Mouse (Mus musculus) neural tube, embryonic 10.5 days (tissue): ENCODE data around the gene Wasf1.

Source experiments
- DNase-seq: peaks from one replicate; pipeline ENCODE4 v3.0.0-alpha.2; 2017; ENCODE audit warnings: low spot score; ENCODE audit errors: extremely low spot score

Gene Wasf1

GRCm38 (mm10) chr10:40882831-40883643, at the start of gene Wasf1, which contains the start of gene Cdc40:
TSS of gene Wasf1 (plus strand) at chr10:40883475.
TSS of gene Cdc40 (minus strand) at chr10:40883311.
- DNase-seq, result peak; percentile 96

DNA sequence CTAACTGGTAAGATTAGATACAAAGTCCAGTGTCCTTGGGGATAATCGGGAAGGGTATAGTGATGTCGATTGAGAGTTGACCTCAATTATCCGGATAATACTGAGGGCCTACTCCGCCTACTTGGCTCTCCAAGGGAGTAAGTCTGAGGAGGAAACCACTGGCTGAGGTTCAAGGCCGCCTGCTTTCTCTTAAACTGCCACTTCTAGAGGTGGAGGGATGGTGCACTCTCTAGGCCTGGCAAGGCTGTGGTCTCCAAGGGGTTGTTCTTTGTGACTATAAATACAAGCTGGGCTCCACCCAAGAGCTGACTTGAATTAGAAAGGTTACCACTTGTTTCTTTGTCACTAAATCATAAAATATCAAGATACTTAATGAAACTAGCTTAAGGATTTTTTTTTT, 43.2 kb upstream of the Wasf1 start:
- DNase-seq, result no peak

GRCm38 (mm10) chr10:40843841-40844240, 39.4 kb upstream of the Wasf1 start:
- no peak for DNase-seq

- no peak for DNase-seq
Observed at GRCm38 (mm10) chr10:40844546-40844945, 38.7 kb upstream of the Wasf1 start.

- DNase-seq, result no peak
Observed at GRCm38 (mm10) chr10:40845626-40846025, 37.6 kb upstream of the Wasf1 start.

DNA sequence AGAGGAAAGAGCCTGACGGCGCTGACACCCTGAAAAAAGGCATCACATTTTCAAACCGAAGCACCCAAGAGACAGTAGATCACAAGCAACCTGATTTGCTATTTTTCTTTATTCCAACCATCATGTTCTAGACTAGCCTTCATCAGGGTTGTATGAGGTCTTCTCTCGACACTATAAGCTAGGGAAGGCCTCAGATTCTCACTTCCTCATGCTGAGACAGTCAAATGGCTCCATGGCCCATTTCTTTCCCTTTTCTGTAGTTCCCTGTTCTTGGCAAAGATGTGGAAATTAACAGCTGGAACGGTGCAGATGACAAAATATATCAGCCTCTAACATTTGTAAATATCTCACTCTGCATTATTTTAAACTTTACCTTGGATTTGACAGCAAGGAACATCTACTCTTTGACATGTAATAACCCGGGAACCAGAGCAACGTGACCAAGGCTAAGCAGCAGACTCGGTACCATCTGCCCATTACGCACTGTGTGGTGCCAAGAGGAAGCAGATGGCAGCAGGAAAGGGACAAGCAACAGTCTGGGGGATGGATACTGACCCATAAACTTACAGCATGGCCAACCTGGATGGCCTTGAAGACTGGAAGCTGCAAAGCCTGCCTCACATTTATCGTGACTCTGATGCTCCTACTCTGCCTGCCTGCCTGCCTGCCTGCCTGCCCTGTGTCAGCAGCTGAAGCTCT, 36.0 kb upstream of the Wasf1 start:
- DNase-seq, result no peak

GRCm38 (mm10) chr10:40850644-40851043, 32.6 kb upstream of the Wasf1 start:
- DNase-seq, result no peak

DNA sequence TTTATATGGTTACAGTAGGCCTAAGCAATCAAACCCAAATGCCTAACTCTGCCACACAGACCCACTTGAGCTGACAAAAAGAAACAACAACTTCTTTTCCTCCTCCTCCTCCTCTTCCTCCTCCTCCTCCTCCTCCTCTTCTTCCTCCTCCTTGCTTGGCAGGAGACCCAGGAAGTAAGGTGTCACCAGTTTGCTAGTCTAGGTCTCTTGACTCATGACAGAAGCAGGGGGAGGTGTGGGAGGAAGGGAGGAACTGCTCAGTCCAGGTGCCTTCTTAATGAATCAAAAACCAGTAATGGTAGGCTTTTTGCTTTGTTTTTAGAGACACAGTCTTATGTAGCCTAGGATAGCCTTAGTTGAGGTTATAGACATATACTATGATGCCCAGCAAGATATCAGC, 32.1 kb upstream of the Wasf1 start:
- DNase-seq, result no peak

- no peak for DNase-seq
Observed at GRCm38 (mm10) chr10:40855616-40856015, 27.7 kb upstream of the Wasf1 start.

DNA sequence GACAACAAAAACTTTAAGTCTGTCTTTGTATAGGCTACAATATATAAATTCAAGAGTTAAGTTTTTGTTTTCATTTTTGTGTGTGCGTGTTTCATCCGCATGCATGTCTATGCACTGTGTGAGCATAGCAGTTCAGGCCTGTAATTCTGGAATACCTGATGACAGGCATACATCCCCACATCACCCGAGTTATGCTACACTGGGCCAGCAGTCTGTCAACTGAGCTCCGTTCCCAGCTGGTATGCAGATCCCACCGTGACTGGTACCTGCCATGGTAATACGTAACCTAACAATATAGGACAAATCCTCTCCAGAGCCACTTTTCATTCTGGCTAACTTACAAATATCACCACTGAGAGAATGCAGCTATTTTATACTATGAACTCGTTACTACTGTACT, 26.6 kb upstream of the Wasf1 start:
- no peak for DNase-seq

GRCm38 (mm10) chr10:40857599-40857998, 25.7 kb upstream of the Wasf1 start:
- no peak for DNase-seq

DNA sequence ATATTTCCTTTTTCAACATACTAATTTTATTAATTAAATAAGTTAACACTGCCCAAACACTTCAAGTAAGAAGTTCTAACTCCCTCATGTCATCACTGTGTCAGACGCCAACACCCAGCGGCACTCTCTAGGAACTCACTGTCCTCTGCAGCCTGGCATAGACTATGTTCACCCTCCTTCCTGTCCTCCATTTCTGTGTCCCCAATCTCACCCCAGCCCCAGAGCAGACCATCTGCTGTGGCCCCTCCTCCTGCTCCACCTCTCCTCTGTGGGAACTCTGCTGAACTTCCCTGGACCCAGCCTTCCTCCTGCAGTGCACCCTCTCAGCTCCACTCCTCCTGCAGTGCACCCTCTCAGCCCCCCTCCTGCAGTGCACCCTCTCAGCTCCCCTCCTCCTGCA, 15.2 kb upstream of the Wasf1 start:
- DNase-seq, result no peak

GRCm38 (mm10) chr10:40871301-40871700, 12.0 kb upstream of the Wasf1 start:
- DNase-seq, result no peak

DNA sequence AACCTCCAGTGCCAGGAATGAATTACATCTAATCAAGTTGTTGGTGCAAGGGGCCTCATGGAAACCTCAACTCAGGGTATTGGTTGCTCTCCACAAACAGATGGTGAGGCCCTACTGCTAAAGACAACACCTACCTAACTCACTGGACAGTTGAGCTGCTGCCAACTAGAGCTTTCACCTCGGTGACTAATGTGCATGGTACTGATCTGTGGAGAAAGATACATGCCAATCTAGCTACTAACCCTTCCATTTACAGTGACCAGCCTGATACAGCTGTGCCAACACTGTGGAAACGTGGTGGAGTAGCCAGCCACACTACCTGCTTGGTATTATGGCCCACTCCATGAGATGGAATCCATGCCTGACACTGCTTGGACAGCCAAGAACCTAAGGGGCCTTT, 11.2 kb upstream of the Wasf1 start:
- DNase-seq, result no peak

GRCm38 (mm10) chr10:40878246-40878645, 5.0 kb upstream of the Wasf1 start:
- DNase-seq, result no peak

GRCm38 (mm10) chr10:40879969-40880368, 3.3 kb upstream of the Wasf1 start:
- DNase-seq, result no peak

- no peak for DNase-seq
Observed at GRCm38 (mm10) chr10:40881236-40881635, 2.0 kb upstream of the Wasf1 start.

DNA sequence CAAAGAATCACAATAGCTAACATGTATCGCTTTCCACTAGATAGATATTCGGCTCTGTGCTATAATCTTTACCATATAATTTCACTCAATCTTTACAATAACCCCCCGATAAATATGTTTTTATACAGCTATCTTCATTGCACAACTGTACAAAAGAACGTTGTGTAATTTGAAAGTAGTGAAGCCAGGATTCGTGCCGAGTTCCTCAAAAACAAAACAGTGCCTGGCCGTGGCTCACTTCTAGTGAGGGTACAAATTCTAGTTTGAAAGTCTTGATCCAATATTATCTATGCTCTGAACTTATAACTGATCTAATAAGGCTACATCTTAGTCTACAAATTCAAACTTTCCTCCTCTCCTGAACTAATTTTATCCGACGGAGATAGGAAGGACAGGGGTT, 942 bp upstream of the Wasf1 start:
- no peak for DNase-seq

- DNase-seq, result no peak
Observed at GRCm38 (mm10) chr10:40883644-40884278, 486 bp downstream of the Wasf1 start.

DNA sequence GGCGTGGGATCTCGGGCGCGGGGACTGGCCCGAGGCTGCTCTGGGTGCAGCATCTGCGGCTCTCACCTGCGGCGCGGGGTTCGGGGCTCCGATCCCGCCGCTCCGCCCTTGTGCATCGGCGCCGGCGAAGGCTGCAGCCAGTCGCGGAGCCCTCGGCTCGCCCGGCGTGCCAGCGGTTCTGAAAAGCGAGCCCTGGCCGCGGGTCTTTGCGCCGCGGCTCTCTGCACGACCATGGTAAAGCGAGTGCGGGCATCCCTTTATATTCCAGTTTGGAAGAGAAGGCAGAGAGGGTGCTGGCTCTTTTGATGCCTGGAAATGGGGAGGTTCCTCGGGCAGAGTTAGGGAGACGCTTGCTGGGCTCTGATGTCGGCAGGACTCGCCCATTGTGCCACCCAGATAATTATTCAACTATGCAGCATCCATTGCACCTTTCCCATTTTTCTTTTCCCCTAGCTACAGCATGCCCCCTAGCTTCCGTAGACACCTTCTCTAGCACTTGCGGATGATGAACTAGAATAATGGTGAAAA, 1.1 kb downstream of the Wasf1 start:
- peak; percentile 72 for DNase-seq

DNA sequence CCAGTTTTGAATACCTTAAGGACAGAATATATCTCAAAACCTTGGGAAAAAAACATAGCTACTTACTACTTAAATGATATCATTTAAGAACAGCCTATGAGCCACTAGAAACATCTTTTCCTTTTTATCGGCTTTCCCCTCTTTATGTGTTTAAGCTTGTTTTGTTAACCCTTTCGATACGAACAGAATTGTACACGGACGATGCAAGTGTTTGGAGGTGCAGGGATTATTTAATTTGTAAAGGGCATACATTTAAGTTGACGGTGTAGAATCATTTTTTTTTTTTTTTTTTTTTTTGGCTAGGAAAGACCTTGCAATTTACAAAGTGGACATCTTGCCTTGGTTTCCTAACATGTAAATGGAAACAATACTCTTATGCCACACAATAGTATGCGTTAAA, 2.2 kb downstream of the Wasf1 start:
- no peak for DNase-seq

DNA sequence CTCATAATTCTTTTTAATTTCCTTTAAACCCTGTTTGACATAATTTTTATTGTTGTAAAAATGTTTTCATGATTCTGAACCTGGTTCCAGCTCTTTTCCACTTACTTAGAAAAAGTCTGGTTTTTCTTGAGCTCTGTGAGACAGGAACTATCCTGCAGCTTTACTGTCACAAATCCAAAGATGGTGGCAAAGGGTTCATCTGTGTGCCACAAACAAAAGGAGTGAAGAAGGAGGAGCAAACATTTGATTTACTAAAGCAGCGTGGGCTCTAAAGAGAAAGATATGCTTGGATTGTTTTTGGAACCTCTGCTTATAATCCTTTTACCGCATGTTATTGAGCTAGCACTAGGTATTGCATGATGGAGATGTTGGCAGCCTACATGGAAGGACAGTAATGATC, 4.0 kb downstream of the Wasf1 start:
- no peak for DNase-seq
